Mouse (Mus musculus): ENCODE results near the gene Heg1. TPM values are rescaled to one million over a fixed set of nuclear protein-coding genes. Genes with fewer than 3 reads are reported as not detected.

Gene Heg1
- polyA plus RNA-seq, 1 experiment from 2014 or later = 25.2 TPM

DNA sequence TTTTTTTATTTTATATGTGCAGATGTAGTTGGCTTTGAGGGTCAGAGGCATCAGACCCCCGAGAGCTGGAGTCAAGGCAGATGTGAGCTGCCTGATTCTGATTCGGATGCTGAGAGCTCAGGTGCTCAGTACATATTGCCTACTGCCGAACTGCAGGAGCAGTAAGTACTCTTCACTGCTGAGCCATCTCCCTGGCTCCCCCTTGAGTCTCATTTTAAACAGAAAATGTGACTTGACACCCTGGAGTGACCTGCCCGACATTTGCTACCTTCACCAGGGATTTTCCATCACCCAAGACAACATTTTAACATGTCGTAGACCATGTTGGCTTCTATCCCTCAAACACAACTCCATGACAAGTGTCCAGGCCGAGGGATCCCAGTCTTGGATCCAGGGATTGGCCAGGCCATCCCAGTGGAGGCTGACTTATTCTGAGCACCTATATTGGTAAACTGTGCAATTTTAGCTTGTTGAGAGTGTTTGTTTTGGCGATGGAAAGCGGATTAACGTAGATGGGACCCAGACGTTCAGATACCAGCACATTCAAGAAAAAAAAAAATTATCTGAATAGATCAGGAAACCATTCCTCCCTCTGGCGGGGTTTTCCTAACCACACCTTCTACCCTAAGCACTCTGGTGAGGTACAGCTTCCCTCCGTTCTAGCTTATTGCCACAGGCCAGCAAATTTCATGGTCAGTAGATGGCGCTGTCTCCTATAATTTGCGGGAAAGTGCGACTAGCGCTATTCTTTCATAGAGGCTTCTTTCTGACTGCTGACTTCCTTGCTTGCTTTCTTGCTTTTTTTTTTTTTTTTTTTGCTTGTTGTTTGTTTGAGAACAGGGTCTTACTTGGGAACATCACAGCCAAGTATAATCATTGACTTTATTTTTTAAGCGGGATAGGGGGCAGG is 136.4 kb downstream of the Heg1 start:
- no peaks in the 10 kb centered on the region for H3K9me3 ChIP-seq
- 15% methylated on average over 17 of the region's 17 CpGs for WGBS
- no peak overlapping the region for H3K27ac ChIP-seq
- no peaks in the 10 kb centered on the region for H3K36me3 ChIP-seq
- no peak overlapping the region for H3K4me2 ChIP-seq
- H3K4me1 ChIP-seq = no peaks in the 10 kb centered on the region
- H3K9ac ChIP-seq = no peak overlapping the region
- no peak for ATAC-seq (ENCODE audit: borderline replicate concordance, extremely low read depth, low FRiP score, low TSS enrichment)
- H3K27me3 ChIP-seq = peaks cover 17% of the 10 kb centered on the region
- no peak overlapping the region for H3K4me3 ChIP-seq

Other genes starting within 250 kb of the Heg1 start
- 0.40 and 0.64 TPM in 2 replicates for gene Slc12a8, start 167.0 kb upstream of the Heg1 start, polyA plus RNA-seq (2015; fragmentation: Nextera tagmentation; extraction: Ambion mirVana)
- 0.05 and 0.11 TPM in 2 replicates for gene Muc13, start 109.7 kb downstream of the Heg1 start, polyA plus RNA-seq (2015; fragmentation: Nextera tagmentation; extraction: Ambion mirVana)
- 49.8 and 51.3 TPM in 2 replicates for gene Itgb5, start 145.3 kb downstream of the Heg1 start, polyA plus RNA-seq (2015; fragmentation: Nextera tagmentation; extraction: Ambion mirVana)